Mouse (Mus musculus) E14TG2a.4 (cell line): ENCODE measurements at regions not wholly inside any gene's neighbourhood (a gene's known extent, or its start where the extent isn't known, plus 50 kb on each side); places are given as distances from the start of the nearest gene placed in this dataset.

Source experiments
- CTCF ChIP-seq: conservative IDR thresholded peaks from 2 replicates; pipeline ENCODE4 v1.5.1; 2014; ENCODE audit warnings: low read length
- NANOG ChIP-seq: IDR thresholded peaks from 2 replicates; pipeline ENCODE4 v1.6.1; 2014; ENCODE audit warnings: borderline replicate concordance, low read length, mixed read lengths
- POU5F1 ChIP-seq: IDR thresholded peaks from 2 replicates; pipeline ENCODE4 v1.6.1; 2014; ENCODE audit warnings: low read length, borderline replicate concordance

DNA sequence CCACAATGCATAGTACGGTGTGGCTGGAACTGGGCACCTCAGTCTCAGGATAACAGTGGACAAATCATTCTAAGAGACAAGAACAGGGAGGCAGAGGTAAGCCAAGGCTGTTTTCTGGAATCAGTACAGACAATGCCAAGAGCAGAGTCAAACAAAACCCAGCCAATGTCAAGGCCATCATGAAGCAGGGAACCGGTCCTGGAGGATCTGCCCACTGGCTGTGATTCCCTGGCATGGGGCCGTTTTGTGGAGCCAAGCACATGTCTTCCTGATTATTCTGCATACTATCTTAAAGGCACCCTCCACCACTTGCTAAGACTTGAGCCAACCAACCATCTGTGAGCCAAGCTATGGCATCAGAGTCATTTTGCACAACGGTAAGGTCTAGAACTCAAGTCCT, 222.6 kb downstream of the Sec61b start:
- TF ChIP-seq CTCF (no peak), NANOG (no peak), POU5F1 (no peak)
